Mouse (Mus musculus): ENCODE results near the gene Ola1. TPM values are rescaled to one million over a fixed set of nuclear protein-coding genes. Genes with fewer than 3 reads are reported as not detected.
A peak's percentile ranks its signal among the peaks of the same experiment; 100 is the strongest.

Gene Ola1
- polyA plus RNA-seq (2012; rRNA removed): 36.2 and 37.9 TPM in 2 replicates

DNA sequence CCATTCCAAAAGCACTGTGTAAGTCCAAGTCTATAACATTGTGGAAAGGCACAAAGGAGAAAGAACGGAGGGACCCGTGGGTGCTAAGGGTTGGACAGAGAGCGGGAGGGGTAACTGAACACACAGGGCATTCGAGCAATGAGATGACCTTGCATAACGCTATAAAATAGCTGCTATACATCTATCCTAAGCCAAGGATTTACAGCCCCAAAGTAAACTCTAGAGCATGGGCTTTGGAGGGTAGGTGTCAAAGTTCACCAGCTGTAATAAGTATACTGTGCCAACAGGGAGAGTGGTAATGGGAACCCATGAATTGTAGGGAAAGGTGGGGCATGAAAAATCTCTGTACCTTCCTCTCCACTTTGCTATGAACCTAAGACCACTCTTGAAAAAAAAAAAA is at the start of gene Ola1:
Ola1 (minus strand) TSS at position 12 of the 400 bp plus-strand sequence.
- no peak for DNase-seq (ENCODE audit: low spot score)

DNA sequence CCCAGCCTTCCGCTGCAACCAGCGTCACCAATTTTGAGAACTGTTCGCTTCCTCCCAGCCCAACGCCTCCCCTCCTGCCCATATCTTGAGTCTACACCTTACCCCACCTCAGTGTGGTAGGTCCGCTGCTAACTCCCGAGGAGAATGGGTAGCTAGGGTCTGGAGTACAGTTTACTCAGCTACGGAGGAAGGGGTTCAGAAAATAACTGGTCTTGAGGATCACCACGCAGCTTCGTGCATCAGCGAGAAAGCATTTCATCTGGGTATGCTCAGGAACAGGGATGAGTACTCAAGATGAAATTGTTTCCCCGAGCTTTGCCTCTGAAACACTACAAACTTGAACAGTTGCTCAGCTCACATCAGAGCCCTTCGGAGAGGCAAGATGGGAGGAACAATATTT is 49.6 kb upstream of the Ola1 start:
- DNase-seq (ENCODE audit: low spot score): no peak

DNA sequence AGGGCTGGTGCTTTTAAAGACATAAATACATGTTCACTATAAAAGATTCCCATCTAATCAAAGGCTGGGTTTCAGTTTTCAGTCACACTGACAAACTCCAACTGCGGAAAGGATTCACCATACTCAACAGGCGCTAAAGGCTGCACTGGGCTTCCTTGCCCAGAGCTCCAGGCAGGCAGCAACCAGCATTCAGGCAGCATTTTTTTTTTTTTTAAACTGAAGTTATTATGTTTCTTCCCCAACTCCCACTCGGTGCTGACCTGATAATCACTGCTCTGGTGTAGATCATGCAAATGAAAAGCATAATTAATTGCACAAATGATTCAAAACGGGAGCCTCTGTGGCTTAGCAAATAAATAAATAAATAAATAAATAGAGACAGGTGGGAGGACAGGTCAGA is 49.1 kb upstream of the Ola1 start:
- DNase-seq (ENCODE audit: low spot score): no peak

DNA sequence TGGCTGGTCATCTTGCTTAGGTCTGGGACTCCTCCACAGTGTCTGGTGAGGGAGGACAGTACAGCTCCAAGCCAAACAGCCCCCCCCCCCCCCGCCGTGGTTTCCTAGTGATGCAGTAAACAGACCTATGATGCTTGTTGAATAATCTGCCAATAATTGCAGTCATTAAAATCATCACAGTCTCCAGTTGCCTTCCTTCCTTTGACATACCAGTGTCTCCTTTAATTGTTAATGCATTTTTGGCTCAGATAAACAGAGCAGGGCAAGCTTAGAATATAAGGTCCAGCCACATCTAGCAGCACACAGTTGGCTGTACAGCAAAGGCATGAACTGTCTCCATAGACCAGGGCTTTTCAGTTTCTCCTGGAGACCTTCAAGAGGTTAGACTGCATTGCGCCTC is 48.5 kb upstream of the Ola1 start:
- no peak for DNase-seq (ENCODE audit: low spot score)

DNA sequence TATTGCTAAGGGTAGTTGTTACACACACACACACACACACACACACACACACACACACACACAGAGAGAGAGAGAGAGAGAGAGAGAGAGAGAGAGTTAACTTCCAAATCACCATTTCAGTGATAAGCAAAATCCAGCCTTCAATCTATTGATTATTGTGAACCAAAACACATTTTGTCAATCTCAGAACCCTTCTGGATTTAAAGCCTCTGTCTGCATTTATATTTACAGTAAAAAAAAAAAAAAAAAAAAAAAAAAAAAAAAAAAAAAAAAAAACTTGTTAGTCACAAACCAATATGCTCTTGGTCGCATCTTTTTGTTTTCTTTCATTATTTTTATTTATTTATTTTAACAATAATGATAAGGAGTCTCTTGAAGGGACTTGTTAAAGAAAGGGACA is 47.9 kb upstream of the Ola1 start:
- DNase-seq (ENCODE audit: low spot score): no peak

DNA sequence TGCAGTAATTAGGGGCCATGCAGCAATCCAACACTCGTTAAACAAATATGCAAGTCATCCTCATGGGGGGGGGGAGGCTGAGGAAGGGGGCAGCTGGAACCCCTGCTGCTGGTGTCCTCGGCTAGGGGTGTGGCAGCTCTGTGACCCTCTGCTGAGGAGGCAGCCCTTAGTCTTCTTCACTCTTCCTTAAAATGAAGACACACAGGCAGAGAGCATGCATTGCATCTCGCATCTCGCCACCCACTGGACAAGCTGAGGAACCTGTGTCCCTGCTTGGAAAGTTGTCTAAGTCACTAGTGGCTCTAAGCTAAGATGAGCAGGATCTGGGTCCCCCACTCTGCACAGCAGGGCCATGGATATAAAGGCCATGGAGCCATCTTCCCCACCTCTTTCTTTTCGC is 47.3 kb upstream of the Ola1 start:
- no peak for DNase-seq (ENCODE audit: low spot score)

DNA sequence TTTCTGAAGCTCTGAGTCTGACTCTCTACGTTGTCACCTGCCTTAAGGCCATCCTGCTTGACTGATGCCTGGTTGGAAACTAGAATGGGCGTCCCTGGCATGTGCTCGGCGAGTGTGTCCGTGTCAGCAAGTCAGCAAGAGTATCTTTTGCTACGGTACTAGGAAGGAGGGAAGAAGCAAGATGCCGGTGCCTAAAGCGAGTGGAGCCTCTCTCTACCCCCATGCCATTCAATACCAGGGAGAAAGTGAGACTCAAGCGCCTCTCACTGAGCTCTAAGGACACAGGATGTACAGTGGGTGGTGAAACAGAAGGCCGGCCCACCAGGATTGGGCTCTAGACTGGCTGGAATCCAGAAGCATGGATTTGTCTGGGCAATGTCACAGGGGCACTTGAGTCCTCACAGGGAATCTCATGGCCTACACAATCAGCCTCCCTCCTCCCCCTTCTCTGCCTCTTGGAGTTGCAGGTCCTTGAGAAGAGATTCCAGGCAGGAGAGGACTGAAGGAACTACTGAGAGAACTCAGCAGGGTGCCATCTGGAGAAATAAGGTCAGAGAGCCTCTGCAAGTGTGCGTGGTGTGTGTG is 46.0 kb upstream of the Ola1 start:
- DNase-seq (ENCODE audit: low spot score): no peak

DNA sequence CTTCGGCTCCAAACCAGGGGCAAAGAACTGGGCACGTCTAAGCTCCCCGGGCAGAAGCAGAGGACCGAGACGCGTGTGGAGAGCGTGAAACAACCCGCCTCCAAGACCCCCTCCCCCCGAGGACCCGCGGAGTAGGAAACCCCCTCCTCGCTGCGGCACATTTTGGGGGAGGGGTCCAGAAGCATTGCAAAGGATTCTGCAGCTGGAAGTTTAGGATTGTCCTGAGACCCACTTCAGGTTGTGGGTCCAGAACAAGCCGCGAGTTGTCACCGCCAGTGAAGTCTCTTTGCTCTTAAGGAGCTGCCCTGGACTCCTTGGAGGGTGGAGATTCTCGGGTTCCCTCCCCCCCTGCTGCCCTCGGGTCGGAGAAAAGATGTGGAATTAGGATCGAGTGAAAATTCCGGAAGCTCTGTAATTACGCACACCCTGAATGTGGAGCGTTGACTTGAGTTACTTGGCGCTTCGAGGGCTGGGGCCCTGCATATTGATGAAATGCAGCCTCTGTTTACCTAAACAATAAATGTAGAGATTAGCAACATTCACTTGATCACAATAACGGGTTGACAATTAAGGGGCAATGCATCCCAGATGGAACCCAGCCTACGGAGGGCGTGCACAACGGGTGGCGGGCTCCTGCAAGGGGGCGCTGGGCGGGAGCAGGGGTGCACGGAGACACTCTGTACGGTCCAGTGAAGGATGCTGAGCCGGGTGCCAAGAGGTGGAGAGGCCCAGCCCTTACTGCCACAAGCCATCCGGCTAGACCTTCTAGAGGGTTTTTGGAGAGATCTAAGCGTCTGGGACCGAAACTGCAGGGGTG is 45.3 kb upstream of the Ola1 start:
- no peak for DNase-seq (ENCODE audit: low spot score)

DNA sequence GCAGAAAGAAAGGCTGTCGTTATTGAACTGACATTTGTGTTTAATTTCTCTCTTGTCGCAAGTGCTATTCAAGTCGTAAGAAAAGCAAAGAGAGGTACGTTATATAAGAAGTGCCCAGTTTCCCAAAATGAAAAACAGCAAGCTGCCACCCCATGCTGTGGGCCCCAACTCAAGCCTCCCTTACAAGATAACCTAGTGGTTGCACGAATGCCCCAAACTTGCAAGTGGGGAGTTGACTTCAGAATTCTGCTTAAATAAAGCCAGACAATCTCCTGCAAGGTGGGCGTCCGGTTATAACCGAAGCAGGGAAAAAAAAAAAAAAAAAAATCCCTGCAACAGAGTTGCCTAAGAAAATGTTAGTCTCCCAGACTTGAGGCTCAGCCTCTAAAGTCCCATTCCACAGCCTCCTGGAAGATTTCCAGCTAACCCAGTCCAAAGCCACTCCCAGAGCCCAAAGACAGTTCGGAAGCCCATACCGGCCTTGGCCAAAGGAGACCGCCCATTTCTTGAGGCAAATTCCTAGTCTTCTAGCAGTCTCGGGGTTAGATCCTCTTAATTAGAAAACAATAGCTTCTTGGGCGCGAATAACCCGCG is 44.5 kb upstream of the Ola1 start:
- no peak for DNase-seq (ENCODE audit: low spot score)

DNA sequence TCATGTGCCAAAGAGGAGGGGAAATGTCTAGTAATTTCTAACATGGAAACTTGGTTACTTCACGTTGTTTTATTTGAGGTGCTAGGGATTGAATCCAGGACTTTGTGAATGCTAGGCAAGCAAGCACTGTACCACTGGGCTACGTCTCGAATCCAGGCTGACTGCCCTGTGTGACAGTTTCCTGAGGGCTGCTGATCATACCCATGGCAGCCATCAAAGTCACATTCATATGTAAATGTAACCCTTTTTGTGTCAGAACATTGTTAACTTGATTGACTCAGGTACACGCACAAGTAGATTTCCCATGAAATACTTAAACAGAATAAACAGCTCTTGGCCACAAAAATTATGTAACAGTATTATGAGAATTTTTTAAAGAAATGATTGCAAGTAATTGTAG is 30.0 kb upstream of the Ola1 start:
- no peak for DNase-seq (ENCODE audit: low spot score)

DNA sequence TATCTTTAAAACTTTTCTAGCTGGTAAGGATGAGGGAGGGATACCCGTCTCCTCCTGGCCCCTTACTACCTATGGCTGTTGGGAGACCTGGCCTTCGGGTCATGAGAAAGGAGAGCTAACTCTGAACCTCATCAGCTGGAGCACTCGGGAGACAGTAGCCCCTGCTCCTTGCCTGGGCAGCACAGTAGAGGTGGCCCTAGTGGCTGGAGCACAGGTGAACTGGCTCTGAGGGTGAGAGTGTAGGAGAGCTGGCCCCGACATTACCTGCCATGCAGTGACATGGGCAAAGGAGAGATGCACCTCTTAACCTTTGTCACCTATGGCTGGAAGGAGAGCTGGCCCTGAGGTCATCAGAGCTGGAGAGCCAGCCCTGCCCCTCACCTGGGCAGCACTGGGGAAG is 22.6 kb upstream of the Ola1 start:
- no peak for DNase-seq (ENCODE audit: low spot score)

DNA sequence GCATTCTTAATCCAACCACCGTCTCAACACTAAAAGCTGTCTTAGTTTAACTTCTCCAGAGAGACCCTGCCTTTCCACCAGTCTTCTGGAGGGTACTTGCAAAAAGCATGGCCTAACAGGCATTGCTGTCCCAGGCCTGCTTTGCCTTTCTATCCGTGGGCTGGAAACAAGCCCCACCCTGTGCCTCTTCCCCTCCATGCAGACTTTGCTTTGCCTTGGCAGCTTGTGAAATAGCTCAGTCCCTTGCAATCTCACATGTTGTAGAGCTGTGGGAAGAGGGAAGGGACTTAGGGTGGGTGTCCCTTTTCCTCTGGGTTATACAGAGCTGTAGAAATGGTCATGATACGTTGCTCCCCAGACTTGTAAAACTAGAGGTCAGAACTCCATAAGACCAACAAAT is 12.4 kb upstream of the Ola1 start:
- DNase-seq (ENCODE audit: low spot score): no peak

DNA sequence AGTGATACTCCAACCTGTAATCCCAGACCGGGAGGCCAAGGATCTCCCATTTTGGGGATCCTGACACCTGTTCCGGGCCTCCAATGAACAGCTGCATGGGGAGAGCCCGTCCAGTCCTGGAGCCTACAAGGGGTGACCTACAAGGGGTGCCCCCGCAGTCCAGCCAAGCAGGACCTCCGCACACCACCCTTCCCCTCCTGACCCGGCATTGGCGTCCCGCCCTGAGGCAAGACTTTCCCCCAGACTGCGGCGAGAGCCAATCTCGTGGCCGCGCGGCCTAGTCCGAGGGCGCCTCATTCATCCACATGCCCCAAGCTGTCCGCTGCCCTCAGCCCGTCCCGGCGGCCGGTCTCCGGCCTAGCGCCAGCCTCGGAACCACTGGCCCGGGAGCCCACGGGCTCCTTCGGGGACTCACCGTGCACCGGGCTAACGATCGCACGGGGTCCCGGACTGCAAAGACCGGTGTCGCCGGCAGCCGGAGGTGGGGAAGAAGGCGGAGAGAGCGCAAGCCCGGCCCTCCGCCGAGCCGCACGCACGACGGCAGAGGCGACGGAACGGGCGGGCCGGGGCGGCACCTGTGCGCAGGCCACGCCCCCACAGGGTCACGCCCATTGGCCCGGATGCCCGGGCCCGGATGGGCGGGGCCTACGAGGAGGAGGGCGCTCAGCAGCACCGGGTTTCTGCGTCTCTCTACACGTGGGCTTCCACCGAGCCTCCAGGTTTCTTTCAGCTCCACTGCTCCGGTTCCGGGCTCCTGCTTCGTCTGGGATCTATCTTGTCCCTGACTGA is 4.7 kb downstream of the Ola1 start:
- DNase-seq (ENCODE audit: low spot score): peak; percentile 85

DNA sequence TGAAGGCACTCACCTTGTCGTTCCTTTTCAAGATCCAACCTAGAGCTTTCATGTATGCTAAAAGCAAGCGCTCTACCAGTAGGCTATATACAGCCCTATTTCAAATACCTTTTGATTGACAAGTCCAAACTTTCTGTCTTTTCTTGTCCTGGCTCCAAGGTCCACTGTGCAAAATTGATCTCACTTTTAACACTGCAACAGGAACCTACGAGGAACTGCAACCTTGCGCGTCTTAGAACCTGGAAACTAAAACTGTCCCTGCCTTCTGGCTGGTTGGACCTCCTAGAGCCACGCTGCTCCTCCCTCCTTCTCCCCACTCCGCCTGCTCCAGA is 5.2 kb downstream of the Ola1 start:
- DNase-seq (ENCODE audit: low spot score): no peak

DNA sequence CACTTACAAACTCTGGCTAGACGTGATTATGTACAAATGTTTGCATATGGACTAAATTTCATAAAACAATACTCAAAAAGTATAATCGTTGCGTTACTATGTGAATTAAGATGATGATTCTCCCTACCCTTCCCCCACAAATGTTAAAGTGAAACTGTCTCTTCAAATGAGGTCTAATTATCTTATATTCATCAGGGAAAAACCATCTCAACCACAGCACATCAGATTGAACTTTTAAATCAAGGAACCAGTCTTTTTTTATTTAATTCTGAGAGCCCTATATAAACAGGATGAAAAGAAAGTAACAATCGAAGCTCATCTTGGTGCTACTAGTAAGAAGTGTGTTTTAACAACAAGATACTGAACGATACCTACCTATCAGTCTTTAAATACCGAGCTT is 14.4 kb downstream of the Ola1 start:
- no peak for DNase-seq (ENCODE audit: low spot score)

DNA sequence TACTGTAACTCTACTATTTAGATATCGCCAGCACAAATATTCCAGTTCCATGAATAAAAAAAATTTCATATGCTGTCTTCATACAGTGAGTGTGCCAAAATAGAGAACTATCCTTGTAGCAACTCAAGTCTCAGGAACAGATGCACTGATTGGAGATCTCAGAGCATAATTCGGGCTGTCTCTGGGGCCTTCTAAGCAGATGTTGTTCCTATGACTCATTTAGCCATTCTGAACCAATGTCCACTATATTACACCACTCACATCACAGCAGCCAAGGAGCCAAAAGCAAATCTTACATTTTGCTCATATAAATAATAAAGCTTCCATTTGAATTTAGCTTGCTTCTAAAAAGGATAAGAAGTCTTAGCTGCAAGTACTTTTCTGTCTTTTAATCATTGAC is 30.2 kb downstream of the Ola1 start:
- DNase-seq (ENCODE audit: low spot score): no peak

DNA sequence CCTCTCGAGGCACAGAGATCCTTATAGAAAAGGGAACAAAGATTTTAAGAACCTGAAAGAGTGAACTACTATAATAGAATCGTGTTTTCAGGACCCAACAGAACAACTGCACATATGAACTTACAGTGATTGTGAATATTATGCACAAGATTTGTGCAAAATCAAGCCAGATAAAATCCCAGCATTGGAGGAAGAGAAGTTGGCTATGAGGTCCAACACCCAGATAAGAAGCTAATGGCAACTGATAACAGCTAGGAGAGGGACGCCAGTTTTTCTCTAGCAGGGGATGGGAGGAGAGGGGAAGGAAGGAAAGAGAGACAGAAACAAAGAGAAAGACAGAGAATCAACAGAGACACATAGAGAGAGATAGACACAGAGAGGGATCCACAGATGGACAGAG is 33.5 kb downstream of the Ola1 start:
- no peak for DNase-seq (ENCODE audit: low spot score)

DNA sequence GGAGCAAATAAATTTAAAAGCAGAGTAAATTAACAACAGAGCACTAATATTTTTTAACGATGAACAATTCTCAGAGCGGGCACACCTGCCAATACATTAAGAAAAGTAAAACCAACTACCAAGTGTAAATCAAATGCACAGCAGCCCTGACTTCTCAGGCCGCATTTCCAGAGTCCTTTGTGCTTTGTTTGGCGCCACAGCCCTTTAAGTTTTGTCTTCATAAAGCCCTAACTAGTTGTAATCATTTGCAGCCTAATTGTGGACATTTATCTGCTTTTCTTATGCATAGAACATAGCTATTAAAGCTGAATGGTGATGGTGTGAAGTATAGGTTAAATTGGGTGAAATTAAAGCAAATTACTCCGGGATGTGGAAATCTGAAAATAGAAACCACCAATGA is 49.2 kb downstream of the Ola1 start:
- no peak for DNase-seq (ENCODE audit: low spot score)

DNA sequence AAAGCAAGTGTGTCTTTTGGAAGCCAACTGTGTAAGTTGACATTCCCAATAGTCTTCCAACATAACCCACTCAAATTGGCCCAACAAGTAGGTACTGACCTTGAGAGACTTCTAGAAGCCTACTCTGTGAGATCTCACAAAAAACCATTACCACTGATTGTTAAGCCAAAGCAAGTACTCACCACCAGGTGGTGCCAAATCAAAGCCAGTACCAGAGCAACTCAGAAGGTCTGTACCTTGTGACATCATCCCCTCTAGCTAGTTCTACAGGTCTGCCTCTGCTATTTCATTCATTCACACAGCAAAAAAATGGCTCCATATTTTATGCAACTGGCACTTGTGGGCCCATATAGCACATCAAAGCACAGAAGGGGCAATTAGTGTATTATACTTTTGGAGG is 51.6 kb downstream of the Ola1 start:
- no peak for DNase-seq (ENCODE audit: low spot score)

DNA sequence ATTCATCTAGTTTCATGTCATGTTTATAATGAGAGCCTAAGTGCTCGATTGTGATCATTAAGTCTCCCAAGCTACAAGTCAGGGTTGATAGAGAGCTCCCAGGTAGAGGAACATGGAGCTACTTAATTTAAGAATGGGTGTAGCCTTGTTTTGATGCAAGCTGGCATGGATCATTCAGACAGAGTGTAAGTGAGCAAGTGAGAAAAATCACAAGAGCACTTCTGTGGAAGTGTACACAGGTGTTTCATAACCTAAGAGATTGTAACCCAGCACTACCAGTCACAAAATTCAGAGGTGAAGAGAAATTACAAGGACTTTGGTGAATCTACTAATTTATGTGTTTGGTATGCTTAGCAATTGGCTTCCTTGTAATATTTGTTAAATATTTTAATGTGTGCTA is 54.1 kb downstream of the Ola1 start:
- no peak for DNase-seq (ENCODE audit: low spot score)

DNA sequence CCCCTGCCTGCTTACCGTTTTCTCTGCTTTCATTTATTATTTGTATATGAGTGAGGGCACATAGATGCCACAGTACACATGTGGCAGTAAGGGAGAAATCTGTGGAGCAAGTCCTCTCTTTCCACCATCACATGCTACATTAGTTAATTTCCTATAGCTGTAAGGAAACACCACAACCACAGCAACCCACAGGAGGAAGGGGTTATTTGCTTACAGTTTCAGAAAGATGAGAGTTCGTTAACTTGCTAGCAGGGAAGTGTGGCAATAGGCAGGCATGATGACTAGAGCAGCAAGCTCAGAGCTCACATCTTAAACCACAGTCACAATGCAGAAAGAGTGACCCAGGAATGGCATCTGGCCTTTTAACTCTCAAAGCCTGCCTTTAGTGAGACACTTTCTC is 58.0 kb downstream of the Ola1 start:
- no peak for DNase-seq (ENCODE audit: low spot score)

DNA sequence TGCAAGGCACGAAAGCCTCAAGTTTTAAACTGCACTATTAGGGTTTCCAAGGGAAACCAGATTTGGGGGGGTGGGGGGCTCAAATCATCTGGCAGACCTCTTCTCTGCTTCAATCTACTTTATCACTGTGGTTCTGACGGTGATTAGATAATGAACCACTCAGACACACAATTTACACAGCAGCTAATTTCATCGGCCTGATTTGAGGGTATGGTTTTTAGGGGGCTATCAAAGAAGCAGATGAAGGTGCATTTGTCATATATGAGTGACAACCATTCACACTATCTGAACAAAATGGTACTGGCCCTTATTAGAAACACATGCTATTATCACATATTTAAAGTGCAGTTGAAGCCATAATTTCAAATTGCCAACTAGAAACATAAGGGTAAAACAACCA is 61.5 kb downstream of the Ola1 start:
- no peak for DNase-seq (ENCODE audit: low spot score)

DNA sequence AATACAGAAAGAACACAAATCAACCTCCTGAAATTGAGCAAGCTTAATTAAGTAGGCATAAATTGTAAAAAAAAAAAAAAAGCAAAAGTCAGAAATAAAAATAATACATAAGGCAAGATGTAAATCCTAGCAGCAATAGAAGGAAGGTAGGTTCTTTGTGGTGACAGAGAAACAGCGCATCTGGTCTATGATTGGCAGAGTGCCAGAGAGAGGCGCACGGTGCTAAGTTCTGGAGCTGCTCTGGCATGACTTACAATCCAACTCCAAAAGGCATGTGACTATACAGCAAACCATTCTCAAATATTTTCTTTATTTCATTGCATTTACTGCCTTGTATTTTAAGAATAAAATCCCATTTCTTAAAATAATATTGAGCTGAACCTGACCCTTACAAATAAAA is 68.2 kb downstream of the Ola1 start:
- DNase-seq (ENCODE audit: low spot score): no peak

All from urinary bladder, adult 2 months (tissue).